In the genomic region with DNA sequence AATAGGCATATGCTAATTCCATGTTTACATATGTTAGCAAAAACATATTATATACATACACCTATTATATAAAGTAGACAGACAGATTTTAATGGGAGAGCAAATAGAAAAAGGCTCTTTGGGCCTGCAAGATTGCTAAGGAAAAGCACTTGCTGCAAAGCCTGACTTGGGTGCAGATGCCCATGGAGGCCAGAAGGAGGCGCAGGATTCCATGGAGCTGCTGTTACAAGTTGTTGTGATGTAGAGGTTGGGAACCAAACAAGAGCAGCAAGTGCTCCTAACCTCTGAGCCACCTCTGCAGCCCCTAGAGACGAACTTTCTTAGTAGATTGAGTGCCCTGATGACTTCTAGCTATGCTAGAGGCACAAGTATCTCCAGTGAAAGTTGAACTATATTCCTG, we compare ENCODE assay signal across 10 mouse cellular contexts. TPM values are rescaled to one million over a fixed set of nuclear protein-coding genes. Genes with fewer than 3 reads are reported as not detected.
DNase-seq lines count a peak whose midpoint lies in the region; ATAC-seq and TF ChIP-seq lines count a peak whose summit lies in the region.
"Had no signal": no experiment of that assay in that cellular context is flagged by ENCODE, and none has a peak within 500 bp of the region (broad histone marks: within the 10 kb centered on the region; RNA-seq: fewer than 3 reads in every experiment).

No protein-coding gene starts in this region.

- peak; percentile 69 for TF ChIP-seq CTCF in kidney, adult 2 months (conservative IDR thresholded peaks at IDR 0.05; ENCODE audit: insufficient read depth, insufficient read length, low read depth, low read length)
- peak; percentile 81 for TF ChIP-seq CTCF in ES-Bruce4 (IDR thresholded peaks at IDR 0.05; ENCODE audit: low read depth, low read length)

- H3K27me3 ChIP-seq in kidney, adult 2 months (replicated peaks; ENCODE audit: control insufficient read depth, insufficient read depth, low read length): no peaks in the 10 kb centered on the region
- no peaks in the 10 kb centered on the region for H3K27me3 ChIP-seq in ES-Bruce4 (ENCODE audit: control insufficient read depth, insufficient read depth, low read length, poor library complexity, severe bottlenecking)
- H3K27me3 ChIP-seq: midbrain, embryonic 12.5 days had no signal

- no peak overlapping the region for H3K27ac ChIP-seq in kidney, adult 2 months (ENCODE audit: insufficient read depth, low read depth, low read length)
- no peak overlapping the region for H3K27ac ChIP-seq in ES-Bruce4 (ENCODE audit: insufficient read depth, low read length)
- H3K27ac ChIP-seq: midbrain, embryonic 12.5 days had no signal

- WGBS in kidney, adult 2 months: 42% methylated on average over 2 of the region's 2 CpGs

- no peak for TF ChIP-seq EP300 in ES-Bruce4 (IDR thresholded peaks at IDR 0.05; ENCODE audit: insufficient read depth, low read depth, low read length)

- DNase-seq in kidney, adult 2 months: no peak
- DNase-seq in kidney, adult 11 months: no peak
- DNase-seq in A20 (ENCODE audit: low read depth, low spot score): peak; percentile 42
- DNase-seq in forelimb bud, embryonic 11.5 days (ENCODE audit: low read depth, low spot score): peak; percentile 24
- DNase-seq in urinary bladder, postnatal 14 days (ENCODE audit: low spot score): no peak
- DNase-seq: gastrocnemius, postnatal 10 days had no signal

- H3K4me3 ChIP-seq in kidney, adult 2 months (ENCODE audit: insufficient read depth, low read depth, low read length): no peak overlapping the region
- no peak overlapping the region for H3K4me3 ChIP-seq in ES-Bruce4 (ENCODE audit: low read depth, low read length)
- H3K4me3 ChIP-seq: midbrain, embryonic 12.5 days had no signal

- H3K36me3 ChIP-seq in kidney, adult 2 months (ENCODE audit: control insufficient read depth, insufficient read depth, low read length): no peaks in the 10 kb centered on the region
- H3K36me3 ChIP-seq in ES-Bruce4 (ENCODE audit: control insufficient read depth, insufficient read depth, low read length, poor library complexity, severe bottlenecking): no peaks in the 10 kb centered on the region; the same call in 1 of the 2 replicates

- no peak for ATAC-seq in granulocyte monocyte progenitor cell, adult 5-6 weeks (replicated peaks; ENCODE audit: poor library complexity, severe bottlenecking)

- H3K9me3 ChIP-seq in ES-Bruce4 (replicated peaks; ENCODE audit: control insufficient read depth, insufficient read depth, low read length, poor library complexity, severe bottlenecking): no peaks in the 10 kb centered on the region
- H3K9me3 ChIP-seq: midbrain, embryonic 12.5 days had no signal

- TF ChIP-seq POLR2A in kidney, adult 2 months (IDR thresholded peaks at IDR 0.05; ENCODE audit: low read depth, low read length): no peak
- TF ChIP-seq POLR2A in ES-Bruce4 (IDR thresholded peaks at IDR 0.05; ENCODE audit: insufficient read depth, low read length): no peak

- no peaks in the 10 kb centered on the region for H3K4me1 ChIP-seq in kidney, adult 2 months (ENCODE audit: control insufficient read depth, insufficient read depth, low read length)
- no peaks in the 10 kb centered on the region for H3K4me1 ChIP-seq in ES-Bruce4 (ENCODE audit: control insufficient read depth, insufficient read depth, low read length)
- H3K4me1 ChIP-seq: midbrain, embryonic 12.5 days had no signal

- H3K9ac ChIP-seq in ES-Bruce4 (ENCODE audit: low read depth, poor library complexity, severe bottlenecking): no peak overlapping the region
- H3K9ac ChIP-seq: midbrain, embryonic 12.5 days had no signal

RNA-seq across cellular contexts. Expression of gene Pts, which starts 9.7 kb away (rescaled TPM):
- 50.2 and 58.6 TPM in 2 replicates for polyA plus RNA-seq in kidney, adult 2 months (2012; rRNA removed)
- polyA plus RNA-seq in ES-Bruce4 (2011; ENCODE audit: insufficient read depth, insufficient read length, low read depth, missing spikeins): 34.3 and 34.4 TPM in 2 replicates
- 107 and 145 TPM in 2 replicates for total RNA-seq in granulocyte monocyte progenitor cell, adult 5-6 weeks (2014; fragmentation: Nextera tagmentation)
- 77.5 and 108 TPM in 2 replicates for total RNA-seq in granulocyte monocyte progenitor cell, adult 5-6 weeks (2017)

RNA-seq across cellular contexts. Expression of gene Plet1, which starts 24.5 kb away (rescaled TPM):
- polyA plus RNA-seq in kidney, adult 2 months (2012; rRNA removed): 82.6 and 86.0 TPM in 2 replicates
- 22.7 and 30.9 TPM in 2 replicates for polyA plus RNA-seq in ES-Bruce4 (2011; ENCODE audit: insufficient read depth, insufficient read length, low read depth, missing spikeins)
- 5.2 TPM in 1 of 2 replicates, not detected in the other for total RNA-seq in granulocyte monocyte progenitor cell, adult 5-6 weeks (2014; fragmentation: Nextera tagmentation)
- not detected in 2 replicates for total RNA-seq in granulocyte monocyte progenitor cell, adult 5-6 weeks (2017)
- total RNA-seq: gastrocnemius, postnatal 10 days had no signal

RNA-seq across cellular contexts. Expression of gene Il18, which starts 35.8 kb away (rescaled TPM):
- polyA plus RNA-seq in kidney, adult 2 months (2012; rRNA removed): 1.4 and 2.2 TPM in 2 replicates
- 1.2 and 2.1 TPM in 2 replicates for polyA plus RNA-seq in ES-Bruce4 (2011; ENCODE audit: insufficient read depth, insufficient read length, low read depth, missing spikeins)
- total RNA-seq in granulocyte monocyte progenitor cell, adult 5-6 weeks (2014; fragmentation: Nextera tagmentation): 1.0 and 4.5 TPM in 2 replicates
- total RNA-seq in granulocyte monocyte progenitor cell, adult 5-6 weeks (2017): 2.6 and 4.2 TPM in 2 replicates

RNA-seq across cellular contexts. Expression of gene Bco2, which starts 36.2 kb away (rescaled TPM):
- 4.6 and 5.3 TPM in 2 replicates for polyA plus RNA-seq in kidney, adult 2 months (2012; rRNA removed)
- not detected in 2 replicates for polyA plus RNA-seq in ES-Bruce4 (2011; ENCODE audit: insufficient read depth, insufficient read length, low read depth, missing spikeins)
- not detected in 2 replicates for total RNA-seq in granulocyte monocyte progenitor cell, adult 5-6 weeks (2014; fragmentation: Nextera tagmentation)
- 0.62 and 1.0 TPM in 2 replicates for total RNA-seq in granulocyte monocyte progenitor cell, adult 5-6 weeks (2017)

RNA-seq across cellular contexts. Expression of gene Tex12, which starts 42.3 kb away (rescaled TPM):
- not detected in 2 replicates for polyA plus RNA-seq in kidney, adult 2 months (2012; rRNA removed)
- not detected in 2 replicates for polyA plus RNA-seq in ES-Bruce4 (2011; ENCODE audit: insufficient read depth, insufficient read length, low read depth, missing spikeins)
- total RNA-seq in granulocyte monocyte progenitor cell, adult 5-6 weeks (2014; fragmentation: Nextera tagmentation): not detected in 2 replicates
- total RNA-seq in granulocyte monocyte progenitor cell, adult 5-6 weeks (2017): not detected in 2 replicates
- total RNA-seq: gastrocnemius, postnatal 10 days had no signal
- polyA plus RNA-seq: large intestine, adult 2 months had no signal

Comparison
In these comparisons a context has a peak if more than half of its experiments do, and no peak if none do; other contexts are left out.
1. DNase-seq: peak in A20 (single experiment) and forelimb bud, embryonic 11.5 days (single experiment); none in kidney, adult 2 months (single experiment), kidney, adult 11 months (single experiment) and urinary bladder, postnatal 14 days (single experiment).